Mouse (Mus musculus) activated CD4-positive, CD25-positive, alpha-beta regulatory T cell, adult 4 months (primary cell): ENCODE results near the gene C1qtnf6. TPM values are rescaled to one million over a fixed set of nuclear protein-coding genes. Genes with fewer than 3 reads are reported as not detected.

Experiments
- ATAC-seq: one replicate; pipeline ENCODE4 v1.8.0; 2017
- polyA plus RNA-seq, 2 experiments: library from polyadenylated mRNA; unstranded; fragments of 100-300 nt; shearing (Covaris generic); gene quantifications; one replicate each; pipeline ENCODE4 v1.2.1; 2017

The C1qtnf6 gene
- polyA plus RNA-seq, 2 experiments from 2014 or later = 15.5 to 15.9 TPM

- peak; percentile 6 for ATAC-seq
Observed at GRCm38 (mm10) chr15:78480111-78480510, 51.1 kb downstream of the C1qtnf6 start.

GRCm38 (mm10) chr15:78479470-78479869 lies 51.7 kb downstream of the C1qtnf6 start:
- ATAC-seq = peak; percentile 23

- no peak for ATAC-seq
Observed at GRCm38 (mm10) chr15:78478073-78478472, 53.1 kb downstream of the C1qtnf6 start.

- no peak for ATAC-seq
Observed at GRCm38 (mm10) chr15:78476878-78477277, 54.3 kb downstream of the C1qtnf6 start.

- peak; percentile 69 for ATAC-seq
Observed at GRCm38 (mm10) chr15:78475604-78476031, 55.6 kb downstream of the C1qtnf6 start.

- ATAC-seq = no peak
Observed at GRCm38 (mm10) chr15:78473442-78473841, 57.8 kb downstream of the C1qtnf6 start.

Other genes starting within 250 kb of the C1qtnf6 start
- not detected for gene Csf2rb2, start 225.7 kb downstream of the C1qtnf6 start, polyA plus RNA-seq
- gene Csf2rb, start 205.7 kb downstream of the C1qtnf6 start, polyA plus RNA-seq = under 1 TPM; 0.09 to 0.31 TPM
- gene Tex33, start 135.5 kb downstream of the C1qtnf6 start, polyA plus RNA-seq = not detected
- gene Tst, start 125.5 kb downstream of the C1qtnf6 start, polyA plus RNA-seq = 1 to 10 TPM; 4.0 to 4.6 TPM
- 1 to 10 TPM; 1.8 to 6.5 TPM for gene Mpst, start 125.0 kb downstream of the C1qtnf6 start, polyA plus RNA-seq
- gene Kctd17, start 102.9 kb downstream of the C1qtnf6 start, polyA plus RNA-seq = 1 to 10 TPM; 9.0 to 9.7 TPM
- gene Tmprss6, start 62.8 kb downstream of the C1qtnf6 start, polyA plus RNA-seq = not detected
- 100 to 1,000 TPM; 489 to 584 TPM for gene Il2rb, start 36.1 kb downstream of the C1qtnf6 start, polyA plus RNA-seq
- not detected for gene Sstr3, start 13.3 kb upstream of the C1qtnf6 start, polyA plus RNA-seq
- gene Rac2, start 41.4 kb upstream of the C1qtnf6 start, polyA plus RNA-seq = 1,000 to 10,000 TPM; 3,019 to 4,069 TPM
- gene Cyth4, start 65.6 kb upstream of the C1qtnf6 start, polyA plus RNA-seq = 100 to 1,000 TPM; 197 to 261 TPM
- gene Elfn2, start 187.4 kb upstream of the C1qtnf6 start, polyA plus RNA-seq = not detected
- 10 to 100 TPM; 47.5 to 55.4 TPM for gene Mfng, start 242.1 kb upstream of the C1qtnf6 start, polyA plus RNA-seq